Mouse (Mus musculus): ENCODE data around the gene Sidt1.

Gene Sidt1

DNA sequence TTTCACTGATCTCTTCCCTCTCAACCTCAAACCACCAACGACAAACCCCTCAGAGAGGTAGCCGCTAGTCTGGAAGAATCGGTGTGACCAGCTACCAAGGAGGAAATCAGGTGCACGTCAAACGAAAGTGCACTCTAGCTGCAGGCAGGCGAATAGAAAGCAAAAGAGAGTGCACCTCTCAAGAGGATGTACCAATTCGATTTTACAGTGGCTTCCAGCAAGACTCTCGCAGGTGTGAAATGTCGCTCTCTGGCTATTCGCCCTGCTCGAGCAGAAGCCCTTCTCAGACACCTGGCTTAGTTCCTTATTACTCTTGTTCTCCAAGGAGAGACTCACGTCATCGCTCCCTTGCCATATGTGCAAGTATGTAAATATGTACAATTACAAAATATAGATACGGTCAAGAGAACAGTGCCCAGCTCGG, at the start of gene Sidt1:
Gene Sidt1, minus strand, starts transcription at position 336 of the 424 bp plus-strand sequence.
- peak; percentile 82 for DNase-seq

DNA sequence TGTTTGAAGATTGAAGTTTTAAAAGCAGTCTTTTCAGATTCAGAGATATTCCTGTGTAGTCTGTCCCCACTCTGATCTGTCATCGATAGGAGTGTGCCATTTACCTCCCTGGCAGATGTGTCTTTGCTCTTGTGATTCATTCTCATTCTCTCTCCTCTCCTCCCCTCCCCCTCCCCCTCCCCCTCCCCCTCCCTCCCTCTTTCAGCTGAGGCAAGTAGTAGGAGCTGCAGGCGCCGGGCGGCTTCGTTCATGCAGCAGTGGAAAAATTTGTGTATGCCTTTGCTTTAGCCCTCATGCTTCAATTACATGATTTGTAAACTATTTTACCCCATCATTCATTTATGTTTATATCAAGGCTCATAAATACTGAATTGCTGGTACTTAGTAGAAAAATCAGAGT, 48.6 kb upstream of the Sidt1 start:
- DNase-seq, result no peak

DNA sequence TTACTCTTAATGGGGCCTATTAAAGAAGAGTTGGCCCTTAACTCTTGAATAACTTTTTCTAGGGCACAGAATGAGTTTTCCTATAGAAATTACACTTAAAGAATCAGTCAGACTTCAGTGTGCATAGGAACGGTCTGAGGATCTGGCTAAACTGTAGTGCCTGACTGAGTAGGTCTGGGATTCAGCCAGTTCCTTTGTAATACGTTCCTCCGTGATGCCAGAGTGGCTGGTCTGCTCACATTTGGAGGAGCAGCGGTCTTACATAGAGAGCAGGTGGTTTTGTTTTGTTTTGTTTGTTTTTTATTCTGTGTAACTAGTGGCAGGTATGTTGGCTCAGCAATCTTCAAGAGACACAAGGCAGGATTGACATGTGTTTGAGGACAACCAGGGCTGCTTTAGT, 47.0 kb upstream of the Sidt1 start:
- no peak for DNase-seq

DNA sequence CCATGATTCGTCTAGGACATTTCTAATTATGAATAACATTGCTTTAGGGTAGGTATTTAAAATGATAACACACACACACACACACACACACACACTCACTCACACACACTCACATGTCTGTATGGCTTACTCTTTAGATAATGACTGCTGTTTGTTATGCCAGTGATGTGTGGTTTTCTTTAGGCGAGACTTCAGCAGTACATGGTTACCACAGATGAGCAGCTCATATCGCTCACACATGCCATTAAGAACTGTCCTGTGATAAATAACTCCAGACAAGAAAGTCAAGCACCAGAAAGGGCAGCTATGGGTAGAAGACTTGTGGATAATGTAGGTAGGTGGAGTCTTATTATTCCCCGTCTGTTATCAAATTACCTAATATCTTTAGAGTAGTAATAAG, 42.5 kb upstream of the Sidt1 start:
- DNase-seq, result no peak

DNA sequence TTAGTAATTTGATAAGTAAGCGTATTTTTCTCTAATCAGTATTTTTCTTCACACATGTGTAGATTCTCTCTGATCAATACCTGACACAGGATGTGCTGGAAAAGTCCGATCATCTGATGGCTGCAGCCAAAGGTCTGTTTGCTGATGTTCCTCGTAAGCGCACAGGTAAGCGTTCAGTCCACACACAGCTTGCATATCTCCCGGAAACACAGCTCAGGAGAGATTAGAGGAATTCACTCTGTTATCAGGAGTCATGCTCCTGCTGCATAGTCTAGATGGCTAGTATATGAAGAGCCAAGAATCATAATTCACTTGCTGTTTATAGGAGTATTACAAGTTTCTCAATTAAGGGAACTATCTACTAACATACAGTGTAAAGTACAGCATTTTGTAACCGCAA, 32.5 kb upstream of the Sidt1 start:
- no peak for DNase-seq

DNA sequence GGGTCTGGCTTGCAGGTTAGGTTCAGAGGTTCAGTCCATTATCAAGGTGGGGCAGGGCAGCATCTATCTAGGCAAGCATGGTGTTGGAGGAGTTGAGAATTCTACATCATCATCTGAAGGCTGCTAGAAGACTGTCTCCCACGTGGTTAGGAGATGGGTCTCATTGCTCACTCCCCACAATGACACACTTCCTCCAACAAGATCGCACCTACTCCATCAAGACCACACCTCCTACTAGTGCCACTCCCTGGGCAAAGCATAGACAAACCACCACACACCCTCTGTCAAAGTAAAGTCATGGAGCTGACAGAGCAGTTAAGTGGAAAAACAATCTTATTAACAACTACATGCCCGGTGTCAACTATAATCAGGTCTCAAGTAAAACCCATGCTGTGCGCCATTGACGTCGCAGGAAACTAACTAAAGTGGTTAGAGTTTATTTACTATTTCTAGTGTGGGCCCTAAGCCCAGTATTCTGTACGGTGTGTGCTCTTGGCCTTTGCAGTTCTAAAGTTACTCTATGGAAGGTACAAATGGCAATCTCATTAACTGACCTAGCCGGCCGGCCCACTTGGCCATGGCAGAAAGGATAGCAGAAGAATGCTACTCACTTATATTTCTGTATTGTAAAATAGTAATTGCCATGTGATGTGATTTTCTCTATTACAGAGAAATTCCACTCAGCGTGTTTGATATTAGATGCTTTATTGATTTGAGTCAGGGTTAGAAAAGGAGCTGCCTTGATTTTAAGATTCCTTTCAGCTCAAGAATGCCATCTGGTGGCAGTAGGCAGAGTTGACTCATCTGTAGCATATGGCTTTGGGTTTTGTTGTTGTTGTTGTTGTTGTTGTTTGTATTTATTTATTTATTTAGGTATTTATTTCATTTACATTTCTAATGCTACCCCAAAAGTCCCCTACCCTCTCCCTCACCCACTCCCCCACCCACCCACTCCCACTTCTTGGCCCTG, 29.2 kb upstream of the Sidt1 start:
- peak; percentile 73 for DNase-seq

GRCm38 (mm10) chr16:44357571-44358268, 24.7 kb upstream of the Sidt1 start:
- DNase-seq, result no peak

GRCm38 (mm10) chr16:44356291-44356690, 23.3 kb upstream of the Sidt1 start:
- no peak for DNase-seq

GRCm38 (mm10) chr16:44349801-44350397, 16.9 kb upstream of the Sidt1 start:
- DNase-seq, result no peak

GRCm38 (mm10) chr16:44347071-44347901, 14.3 kb upstream of the Sidt1 start, which contains the start of gene Spice1:
Spice1 (plus strand) TSS chr16:44347121.
- peak; percentile 90 for DNase-seq

GRCm38 (mm10) chr16:44337541-44337940, 4.5 kb upstream of the Sidt1 start:
- no peak for DNase-seq

- peak; percentile 29 for DNase-seq
Observed at GRCm38 (mm10) chr16:44331995-44332860, 768 bp downstream of the Sidt1 start.

DNA sequence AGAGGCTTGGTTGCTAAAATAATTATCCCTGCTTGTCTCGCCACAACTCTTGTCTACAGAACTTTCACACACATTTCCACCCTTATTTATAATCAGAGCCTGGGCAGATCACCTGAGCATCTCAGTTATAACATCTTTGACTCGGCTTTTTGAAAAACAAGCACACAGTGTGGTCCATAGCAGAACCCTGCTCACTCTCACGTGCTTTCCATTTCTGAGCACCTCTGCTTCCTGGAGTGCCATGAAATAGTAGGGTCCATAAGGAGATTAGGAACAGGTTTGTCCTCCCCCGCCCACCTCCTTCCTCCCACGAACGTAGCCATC, 1.4 kb downstream of the Sidt1 start:
- peak; percentile 52 for DNase-seq

GRCm38 (mm10) chr16:44331154-44331553, 1.8 kb downstream of the Sidt1 start:
- DNase-seq, result peak; percentile 67

DNA sequence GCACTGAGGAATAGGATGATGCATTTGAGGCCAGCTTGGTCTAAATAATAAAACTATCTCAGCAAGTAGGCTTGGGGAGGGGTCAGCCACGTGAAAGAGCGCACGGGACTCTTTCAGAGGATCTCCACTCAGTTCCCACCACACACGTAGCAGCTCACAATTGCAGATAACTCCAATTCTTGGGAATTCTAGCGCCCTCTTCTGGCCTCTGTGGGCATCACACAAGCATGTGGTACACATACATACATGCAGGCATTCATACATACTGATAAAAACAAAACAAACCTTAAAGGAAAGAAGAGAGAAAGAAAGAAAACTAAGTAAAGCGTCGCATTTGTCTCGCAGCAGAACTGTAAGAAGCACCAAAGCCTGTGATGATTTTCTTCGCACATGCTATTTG, 2.3 kb downstream of the Sidt1 start:
- peak; percentile 64 for DNase-seq

GRCm38 (mm10) chr16:44328644-44329043, 4.4 kb downstream of the Sidt1 start:
- no peak for DNase-seq

GRCm38 (mm10) chr16:44320232-44320631, 12.8 kb downstream of the Sidt1 start:
- DNase-seq, result no peak

- DNase-seq, result no peak
Observed at GRCm38 (mm10) chr16:44316350-44316749, 16.6 kb downstream of the Sidt1 start.

DNA sequence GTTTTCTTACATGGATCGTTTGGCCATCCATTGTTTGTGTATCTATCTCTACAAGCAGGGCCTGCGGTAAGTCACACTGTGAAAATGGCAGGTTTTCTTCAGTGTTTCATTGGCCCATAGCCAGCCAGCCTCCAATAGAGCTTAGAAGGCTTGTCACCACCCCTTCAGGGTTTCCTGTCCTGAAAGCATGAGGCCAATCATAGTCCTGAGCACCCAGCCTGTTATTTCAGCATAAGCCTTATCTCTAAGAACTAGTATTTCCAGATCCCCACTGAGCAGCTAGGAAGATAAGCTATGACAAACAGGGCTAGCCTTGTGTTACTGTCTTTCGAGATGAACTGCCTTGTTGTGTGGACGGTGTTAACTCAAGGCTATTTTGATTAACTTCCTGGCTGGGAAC, 19.6 kb downstream of the Sidt1 start:
- DNase-seq, result no peak

DNA sequence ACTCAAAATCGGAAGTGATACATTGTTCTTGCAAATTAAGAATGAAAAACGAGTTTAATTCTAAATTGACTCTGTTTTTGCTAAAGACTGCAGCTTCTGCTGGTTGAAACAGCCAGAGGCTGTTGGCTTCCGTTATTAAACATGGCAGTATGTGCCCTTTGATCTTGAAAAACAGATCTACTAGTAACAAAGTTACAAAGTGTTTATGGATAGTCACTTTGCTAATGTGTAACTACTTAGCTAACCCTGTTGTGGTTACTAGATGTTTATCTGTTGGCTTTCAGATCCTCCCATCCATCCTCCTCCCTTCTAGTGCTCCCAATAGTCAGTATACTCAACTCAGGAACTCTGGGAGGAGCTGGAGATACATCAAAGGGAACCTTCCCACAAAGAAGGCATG, 27.4 kb downstream of the Sidt1 start:
- no peak for DNase-seq

- DNase-seq, result no peak
Observed at GRCm38 (mm10) chr16:44303822-44304221, 29.2 kb downstream of the Sidt1 start.
